Mouse (Mus musculus) small intestine, adult 2 months (tissue): ENCODE results near the gene Lgals12.

Source experiments
- CTCF ChIP-seq: fragments of 200-500 bp; IDR thresholded peaks from 2 replicates; pipeline ENCODE4 v1.5.1; 2012; ENCODE audit warnings: low read depth, mild to moderate bottlenecking, control low read depth, inconsistent platforms, low read length, moderate library complexity, mixed read lengths; ENCODE audit not compliant: insufficient replicate concordance, insufficient read length; ENCODE audit errors: extremely low read depth
- POLR2A ChIP-seq: fragments of 200-500 bp; IDR thresholded peaks from 2 replicates; pipeline ENCODE4 v1.6.1; 2012; ENCODE audit warnings: low read depth, mild to moderate bottlenecking, control low read depth, inconsistent platforms, low read length, moderate library complexity

DNA sequence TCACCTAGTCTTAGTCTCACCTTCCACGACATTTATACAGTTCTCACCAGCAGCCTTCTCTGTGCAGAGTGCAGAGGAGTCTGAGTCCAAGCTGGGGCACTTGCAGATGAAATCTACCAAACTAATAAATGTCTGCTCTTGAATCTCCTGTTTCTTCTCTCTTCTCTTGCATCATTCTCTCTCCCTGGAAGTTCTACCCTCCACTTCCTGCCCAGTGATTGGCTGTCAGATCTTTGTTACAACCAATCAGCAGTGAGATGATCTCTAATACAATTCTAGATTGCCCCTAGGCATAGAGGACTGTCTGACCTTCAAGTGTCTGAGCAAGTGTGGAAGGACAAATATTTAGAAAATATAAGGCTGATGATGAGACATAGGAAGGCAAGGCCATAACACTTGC, 30.8 kb downstream of the Lgals12 start:
- TF ChIP-seq CTCF: no peak
- TF ChIP-seq POLR2A: no peak
